Mouse (Mus musculus) adrenal gland, postnatal 0 days (tissue): ENCODE data around the gene Psmd3. TPM values are rescaled to one million over a fixed set of nuclear protein-coding genes. Genes with fewer than 3 reads are reported as not detected.

ENCODE experiments used
- polyA plus RNA-seq: library from polyadenylated mRNA; unstranded; fragments of >200 nt; fragmentation: Nextera tagmentation; extraction: Ambion mirVana; gene quantifications from 2 replicates; pipeline ENCODE4 v1.2.1, GENCODE M21; 2015

Psmd3 gene
- polyA plus RNA-seq, result 100 and 141 TPM in 2 replicates

GRCm38 (mm10) chr11:98681786-98682745 lies at the start of gene Psmd3:
Psmd3 (plus strand) TSS chr11:98682554.

GRCm38 (mm10) chr11:98646459-98646858 lies 35.9 kb upstream of the Psmd3 start, which contains the start of gene Gsdma2:
Gsdma2 (plus strand) TSS chr11:98646759.

DNA sequence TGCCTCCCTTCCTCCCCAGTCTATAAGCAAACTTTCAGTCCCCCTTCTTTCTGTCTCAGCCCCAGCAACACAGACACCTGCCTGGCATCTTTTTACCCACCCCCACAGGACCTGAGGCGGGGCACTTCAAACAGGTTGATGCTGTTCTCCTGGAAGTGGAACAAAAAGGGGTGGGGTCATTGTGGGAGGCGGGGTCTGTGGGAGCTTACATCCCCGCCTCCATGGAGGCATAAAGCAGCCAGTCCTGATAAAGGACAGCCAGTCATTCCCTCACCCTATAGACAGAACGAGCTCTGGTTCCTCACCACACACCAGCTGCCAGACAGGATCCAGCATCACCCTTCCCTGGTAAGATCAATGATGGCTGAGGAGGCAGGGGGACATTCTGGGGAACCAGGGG lies 18.3 kb upstream of the Psmd3 start, which contains the start of gene Gsdma:
Gene Gsdma, plus strand, starts transcription at position 261 of the 400 bp plus-strand sequence.

GRCm38 (mm10) chr11:98701213-98701670 lies 18.9 kb downstream of the Psmd3 start, which contains the start of gene Csf3:
Csf3 (plus strand) TSS chr11:98701263.

DNA sequence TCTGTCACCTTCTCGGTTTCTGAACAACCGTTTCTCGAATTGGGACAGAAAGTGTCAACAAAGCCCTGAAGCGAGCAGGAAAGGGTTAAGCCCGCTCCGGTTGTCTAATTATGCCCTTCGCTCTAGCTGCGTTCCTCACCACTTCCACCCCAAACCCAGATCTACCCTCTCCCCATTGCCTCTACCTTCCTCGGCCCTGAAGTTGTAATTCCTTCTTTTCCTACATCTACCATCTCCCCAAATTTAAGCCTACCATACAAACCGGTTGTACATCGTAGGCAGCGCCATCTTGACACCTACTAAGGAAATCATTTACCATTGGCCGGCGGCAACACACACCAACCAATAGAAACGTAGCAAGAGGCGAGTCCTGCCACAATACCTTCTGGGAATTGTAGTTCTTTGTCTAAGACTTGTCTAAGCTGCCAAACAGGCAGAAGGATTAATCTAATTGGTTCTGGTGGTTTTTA lies 46.8 kb downstream of the Psmd3 start, which contains the start of gene Med24:
Gene Med24, minus strand, starts transcription at position 317 of the 470 bp plus-strand sequence.

DNA sequence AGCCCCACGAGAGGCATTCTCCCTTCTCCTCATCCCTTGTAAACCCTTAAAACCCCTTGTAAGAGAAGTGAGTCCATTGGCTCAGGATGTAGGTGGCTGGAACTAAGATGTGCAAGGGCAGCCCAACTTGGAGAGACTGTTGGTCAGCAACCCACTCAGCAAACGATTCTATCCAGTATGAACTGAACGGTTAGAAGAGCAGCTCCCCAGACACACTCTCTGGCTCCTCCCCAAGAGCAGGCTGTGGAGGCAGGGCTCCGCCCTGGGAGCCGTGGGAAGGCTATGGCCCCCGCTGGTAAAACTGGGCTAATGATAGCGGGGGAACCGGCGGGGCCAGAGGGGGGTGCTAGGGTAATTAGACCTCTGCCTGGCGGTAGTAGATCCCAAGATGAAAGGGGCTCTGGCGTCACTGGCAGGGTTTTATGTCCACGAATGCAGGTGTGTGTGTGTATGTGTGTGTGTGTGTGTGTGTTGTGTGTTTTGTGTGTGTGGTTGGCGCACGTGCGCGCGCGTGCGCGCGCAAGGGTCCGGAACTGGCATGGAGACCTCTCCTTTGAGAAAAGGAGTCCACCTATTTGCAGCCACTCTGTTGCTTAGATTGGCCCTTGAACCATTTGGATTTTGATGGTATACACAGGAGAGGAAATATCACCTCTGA lies 58.2 kb downstream of the Psmd3 start, which contains the start of gene Thra:
Gene Thra, plus strand, starts transcription at position 246 of the 658 bp plus-strand sequence.

Other genes starting within 250 kb of the Psmd3 start
- 163 and 178 TPM in 2 replicates for gene Mien1, start 243.6 kb upstream of the Psmd3 start, polyA plus RNA-seq
- gene Grb7, start 236.2 kb upstream of the Psmd3 start, polyA plus RNA-seq, result 1.3 and 3.3 TPM in 2 replicates
- gene Ikzf3, start 136.5 kb upstream of the Psmd3 start, polyA plus RNA-seq, result 0.21 and 0.30 TPM in 2 replicates
- gene Zpbp2, start 131.5 kb upstream of the Psmd3 start, polyA plus RNA-seq, result 0.66 and 1.1 TPM in 2 replicates
- gene Ormdl3, start 95.2 kb upstream of the Psmd3 start, polyA plus RNA-seq, result 55.8 and 86.2 TPM in 2 replicates
- not detected in 2 replicates for gene Lrrc3c, start 84.3 kb upstream of the Psmd3 start, polyA plus RNA-seq
- gene Gm12355, start 56.9 kb upstream of the Psmd3 start, polyA plus RNA-seq, result 0.52 and 0.90 TPM in 2 replicates
- gene Gsdma3, start 56.2 kb upstream of the Psmd3 start, polyA plus RNA-seq, result not detected in 2 replicates
- gene Gsdma2, start 35.8 kb upstream of the Psmd3 start, polyA plus RNA-seq, result 0.25 TPM in 1 of 2 replicates, not detected in the other
- 0.14 TPM in 1 of 2 replicates, not detected in the other for gene Gsdma, start 18.2 kb upstream of the Psmd3 start, polyA plus RNA-seq
- 0.22 TPM in 1 of 2 replicates, not detected in the other for gene Csf3, start 18.7 kb downstream of the Psmd3 start, polyA plus RNA-seq
- gene Med24, start 46.9 kb downstream of the Psmd3 start, polyA plus RNA-seq, result 18.5 and 26.8 TPM in 2 replicates
- gene Thra, start 58.1 kb downstream of the Psmd3 start, polyA plus RNA-seq, result 31.4 and 43.5 TPM in 2 replicates
- 27.2 and 64.4 TPM in 2 replicates for gene Nr1d1, start 92.8 kb downstream of the Psmd3 start, polyA plus RNA-seq
- 17.3 and 19.8 TPM in 2 replicates for gene Msl1, start 113.0 kb downstream of the Psmd3 start, polyA plus RNA-seq
- gene Casc3, start 122.4 kb downstream of the Psmd3 start, polyA plus RNA-seq, result 21.9 and 22.8 TPM in 2 replicates
- gene Rapgefl1, start 154.2 kb downstream of the Psmd3 start, polyA plus RNA-seq, result 0.41 and 0.91 TPM in 2 replicates
- gene Wipf2, start 181.1 kb downstream of the Psmd3 start, polyA plus RNA-seq, result 1.8 and 2.6 TPM in 2 replicates
- 3.4 and 7.5 TPM in 2 replicates for gene Cdc6, start 225.2 kb downstream of the Psmd3 start, polyA plus RNA-seq
- 22.0 and 23.3 TPM in 2 replicates for gene Rara, start 245.3 kb downstream of the Psmd3 start, polyA plus RNA-seq